Mouse (Mus musculus) G1E (cell line): ENCODE data around the gene Cadm1.

Experiments used
- CTCF ChIP-seq: IDR thresholded peaks from 2 replicates; pipeline ENCODE4 v1.5.1; 2012; ENCODE audit warnings: low read depth, low read length, inconsistent platforms, mixed read lengths
- GATA1 ChIP-seq: IDR thresholded peaks from 2 replicates; pipeline ENCODE4 v1.6.1; 2012; ENCODE audit warnings: borderline replicate concordance, low read length, inconsistent platforms, mixed read lengths
- POLR2AphosphoS5 ChIP-seq: IDR thresholded peaks from 2 replicates; pipeline ENCODE4 v1.6.1; 2012; ENCODE audit warnings: low read depth, low read length, inconsistent platforms; ENCODE audit not compliant: insufficient replicate concordance

- TF ChIP-seq CTCF: no peak
- no peak for TF ChIP-seq POLR2AphosphoS5
- no peak for TF ChIP-seq GATA1
Observed at GRCm38 (mm10) chr9:47579464-47579863, 49.5 kb downstream of the Cadm1 start.
